Mouse (Mus musculus): ENCODE results near the gene Frat1. TPM values are rescaled to one million over a fixed set of nuclear protein-coding genes. Genes with fewer than 3 reads are reported as not detected.
A peak's percentile ranks its signal among the peaks of the same experiment; 100 is the strongest.

Frat1 gene
- total and polyA plus RNA-seq, 3 experiments: 1.3 to 3.9 (median 2.5) TPM

DNA sequence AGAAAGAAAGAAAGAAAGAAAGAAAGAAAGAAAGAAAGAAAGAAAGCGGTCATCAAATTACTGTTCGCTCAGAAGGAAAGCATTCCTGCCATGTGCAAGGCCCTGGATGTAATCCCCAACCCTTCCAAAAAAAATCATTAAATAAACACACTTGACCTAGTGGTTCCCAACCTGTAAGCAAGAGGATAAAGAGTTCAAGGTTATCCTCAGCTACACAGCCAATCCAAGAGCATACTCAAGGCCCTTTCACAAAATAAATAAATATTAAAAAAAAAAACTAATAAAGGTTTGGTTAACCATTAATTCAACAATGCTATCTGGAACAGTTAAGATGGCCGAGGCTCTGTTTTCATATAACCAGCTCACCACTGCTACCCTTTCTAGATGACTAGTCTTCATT is 829 bp upstream of the Frat1 start:
- H3K36me3 ChIP-seq (ENCODE audit: control insufficient read depth, insufficient read depth, low read length): no peaks in the 10 kb centered on the region

DNA sequence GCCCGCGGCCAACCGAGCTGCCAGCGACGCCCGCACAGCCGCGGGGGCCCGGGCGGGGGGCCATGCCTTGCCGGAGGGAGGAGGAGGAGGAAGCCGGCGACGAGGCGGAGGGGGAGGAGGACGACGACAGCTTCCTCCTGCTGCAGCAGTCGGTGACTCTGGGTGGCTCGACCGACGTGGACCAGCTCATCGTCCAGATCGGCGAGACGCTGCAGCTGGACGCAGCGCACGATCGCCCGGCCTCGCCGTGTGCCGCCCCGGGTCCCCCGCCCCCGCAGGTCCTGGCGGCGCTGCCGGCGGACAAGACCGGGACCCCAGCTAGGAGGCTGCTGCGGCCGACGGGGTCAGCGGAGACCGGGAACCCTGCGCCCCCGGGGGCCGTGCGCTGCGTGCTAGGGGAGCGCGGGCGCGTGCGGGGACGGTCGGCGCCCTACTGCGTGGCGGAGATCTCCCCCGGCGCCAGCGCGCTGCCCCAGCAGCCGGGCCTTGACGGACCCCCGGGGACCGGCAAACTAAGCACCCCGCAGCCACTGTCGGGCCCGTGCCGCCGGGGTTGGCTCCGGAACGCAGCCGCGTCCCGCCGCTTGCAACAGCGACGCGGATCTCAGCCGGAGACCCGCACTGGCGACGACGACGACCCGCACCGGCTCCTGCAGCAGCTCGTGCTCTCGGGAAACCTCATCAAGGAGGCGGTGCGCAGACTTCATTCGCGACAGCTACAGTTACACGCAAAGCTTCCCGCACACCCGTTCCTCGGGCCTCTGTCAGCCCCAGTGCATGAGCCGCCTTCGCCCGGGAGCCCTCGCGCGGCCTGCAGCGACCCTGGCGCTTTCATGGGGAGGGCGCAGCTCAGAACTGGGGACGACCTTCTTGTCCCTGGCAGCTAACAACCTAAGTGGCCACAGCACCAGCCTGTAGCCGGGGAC is 599 bp downstream of the Frat1 start:
- TF ChIP-seq POLR2A (IDR thresholded peaks at IDR 0.05; ENCODE audit: insufficient read depth, low read depth, low read length) (no peak), CTCF (IDR thresholded peaks at IDR 0.05) (peak; percentile 34)
- Histone ChIP-seq H3K79me2 (replicated peaks; ENCODE audit: control insufficient read depth, insufficient read depth, low read length) (no peaks in the 10 kb centered on the region), H3K27me3 (ENCODE audit: control insufficient read depth, insufficient read depth, low read length) (no peaks in the 10 kb centered on the region), H3K9ac (ENCODE audit: low read depth, low read length) (peak overlapping the region; percentile 76), H3K4me3 (peak overlapping the region; percentile 82), H3K27ac (peak overlapping the region; percentile 99), H3K4me1 (ENCODE audit: control insufficient read depth, insufficient read depth, low read length) (peaks cover 8% of the 10 kb centered on the region), H3K36me3 (ENCODE audit: control insufficient read depth, insufficient read depth, low read length) (no peaks in the 10 kb centered on the region)
- under 1% methylated on average over 110 of the region's 112 CpGs for WGBS
- intact Hi-C loops (cut with DNase I): no loop called here
- peak; percentile 66 to 67 for DNase-seq

More for the DNA sequence above, 829 bp upstream of the Frat1 start:
- H3K9ac ChIP-seq (ENCODE audit: low read depth, low read length): no peak overlapping the region
- WGBS: 83% methylated on average over 3 of the region's 3 CpGs
- peak overlapping the region; percentile 82; the same call in 1 of the 2 replicates for H3K4me3 ChIP-seq
- DNase-seq: no peak
- peaks cover 8% of the 10 kb centered on the region for H3K4me1 ChIP-seq (ENCODE audit: control insufficient read depth, insufficient read depth, low read length)
- no peak for TF ChIP-seq CTCF (IDR thresholded peaks at IDR 0.05)
- TF ChIP-seq POLR2A (IDR thresholded peaks at IDR 0.05; ENCODE audit: insufficient read depth, low read depth, low read length): no peak
- 0 out of 2 replicates have a peak overlapping the region, but pooled peaks have one; percentile 24 for H3K27ac ChIP-seq
- no peaks in the 10 kb centered on the region for H3K79me2 ChIP-seq (replicated peaks; ENCODE audit: control insufficient read depth, insufficient read depth, low read length)
- no peaks in the 10 kb centered on the region for H3K27me3 ChIP-seq (ENCODE audit: control insufficient read depth, insufficient read depth, low read length)
- intact Hi-C loops (cut with DNase I): loop anchor here (1.0 to 2.0 kb wide), 2 partner anchors 19 to 26 kb away; partner anchors contain the start of genes Arhgap19 and Frat2

DNA sequence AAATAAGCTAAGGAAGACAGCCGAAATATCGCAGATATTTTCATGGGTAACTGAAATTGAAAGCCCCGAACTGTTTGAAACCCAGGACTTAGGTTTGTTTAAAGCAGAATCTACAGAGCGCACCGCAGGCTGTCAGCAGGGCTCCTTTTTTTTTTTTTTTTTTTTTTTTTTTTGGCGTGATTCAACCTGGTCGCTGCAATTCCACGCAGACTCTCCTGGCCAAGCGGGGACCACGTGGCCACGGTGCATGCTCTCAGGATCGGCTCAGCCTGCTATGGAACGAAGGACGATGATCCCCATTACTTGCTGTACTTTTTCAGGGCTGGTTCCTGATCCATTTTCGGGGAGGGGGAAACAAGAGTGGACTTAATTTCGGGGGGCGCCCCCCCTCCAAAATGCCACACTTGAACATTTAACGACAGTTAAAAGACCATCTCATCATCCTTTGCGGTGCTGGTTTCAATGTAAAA is 1.4 kb downstream of the Frat1 start:
- Histone ChIP-seq H3K36me3 (ENCODE audit: control insufficient read depth, insufficient read depth, low read length) (no peaks in the 10 kb centered on the region), H3K27ac (peak overlapping the region; percentile 99), H3K4me1 (ENCODE audit: control insufficient read depth, insufficient read depth, low read length) (peaks cover 8% of the 10 kb centered on the region), H3K79me2 (replicated peaks; ENCODE audit: control insufficient read depth, insufficient read depth, low read length) (no peaks in the 10 kb centered on the region), H3K27me3 (ENCODE audit: control insufficient read depth, insufficient read depth, low read length) (no peaks in the 10 kb centered on the region), H3K4me3 (peak overlapping the region; percentile 82), H3K9ac (ENCODE audit: low read depth, low read length) (peak overlapping the region; percentile 76)
- intact Hi-C loops (cut with DNase I): no loop called here
- WGBS: 6% methylated on average over 19 of the region's 19 CpGs
- no peak for TF ChIP-seq POLR2A (IDR thresholded peaks at IDR 0.05; ENCODE audit: insufficient read depth, low read depth, low read length)
- no peak for TF ChIP-seq CTCF (IDR thresholded peaks at IDR 0.05)
- TF ChIP-seq EP300 (IDR thresholded peaks at IDR 0.05; ENCODE audit: insufficient read depth, low read depth, low read length): no peak
- DNase-seq: no peak

DNA sequence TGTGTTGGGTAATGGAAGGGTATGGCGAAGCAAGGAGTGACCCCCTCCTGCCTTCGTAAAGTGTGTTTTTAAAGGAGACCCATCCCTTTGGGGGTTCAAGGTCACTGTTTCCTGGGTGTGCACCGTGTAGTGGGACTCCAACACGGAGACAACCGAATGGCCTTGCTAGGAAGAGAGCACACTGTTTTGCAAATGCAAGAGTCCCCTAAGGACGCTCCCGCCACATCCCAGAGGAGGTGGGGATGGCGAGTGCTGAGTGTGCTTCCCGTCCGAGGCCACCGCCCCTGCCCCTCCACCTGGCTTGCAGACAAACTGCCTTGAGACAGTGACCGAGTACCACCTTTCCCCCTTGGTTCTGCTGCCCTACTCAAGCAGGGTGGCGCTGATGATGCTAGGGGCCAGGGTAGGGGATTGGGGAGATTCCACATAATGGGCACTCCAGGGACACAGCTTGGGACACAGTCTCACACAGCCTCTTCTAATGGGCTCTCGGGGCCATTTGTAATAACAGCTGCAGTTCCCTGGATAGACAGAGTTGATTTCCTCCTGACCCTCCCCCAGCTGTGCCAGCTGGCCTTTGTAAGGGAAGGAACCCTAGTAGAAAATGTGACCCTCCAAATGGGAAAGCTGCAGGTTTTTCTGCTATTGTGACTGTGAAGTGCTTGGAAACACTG is 2.1 kb downstream of the Frat1 start:
- intact Hi-C loops (cut with DNase I): no loop called here
- H3K27ac ChIP-seq: no peak overlapping the region
- H3K9ac ChIP-seq (ENCODE audit: low read depth, low read length): no peak overlapping the region
- H3K79me2 ChIP-seq (replicated peaks; ENCODE audit: control insufficient read depth, insufficient read depth, low read length): no peaks in the 10 kb centered on the region
- no peaks in the 10 kb centered on the region for H3K27me3 ChIP-seq (ENCODE audit: control insufficient read depth, insufficient read depth, low read length)
- peak in 1 of 2 experiments; percentile 24 for DNase-seq
- no peak overlapping the region for H3K4me3 ChIP-seq
- H3K36me3 ChIP-seq (ENCODE audit: control insufficient read depth, insufficient read depth, low read length): no peaks in the 10 kb centered on the region
- H3K4me1 ChIP-seq (ENCODE audit: control insufficient read depth, insufficient read depth, low read length): peaks cover 8% of the 10 kb centered on the region
- no peak for TF ChIP-seq POLR2A (IDR thresholded peaks at IDR 0.05; ENCODE audit: insufficient read depth, low read depth, low read length)
- TF ChIP-seq CTCF (IDR thresholded peaks at IDR 0.05): no peak
- no peak for TF ChIP-seq EP300 (IDR thresholded peaks at IDR 0.05; ENCODE audit: insufficient read depth, low read depth, low read length)
- 56% methylated on average over 14 of the region's 14 CpGs for WGBS

DNA sequence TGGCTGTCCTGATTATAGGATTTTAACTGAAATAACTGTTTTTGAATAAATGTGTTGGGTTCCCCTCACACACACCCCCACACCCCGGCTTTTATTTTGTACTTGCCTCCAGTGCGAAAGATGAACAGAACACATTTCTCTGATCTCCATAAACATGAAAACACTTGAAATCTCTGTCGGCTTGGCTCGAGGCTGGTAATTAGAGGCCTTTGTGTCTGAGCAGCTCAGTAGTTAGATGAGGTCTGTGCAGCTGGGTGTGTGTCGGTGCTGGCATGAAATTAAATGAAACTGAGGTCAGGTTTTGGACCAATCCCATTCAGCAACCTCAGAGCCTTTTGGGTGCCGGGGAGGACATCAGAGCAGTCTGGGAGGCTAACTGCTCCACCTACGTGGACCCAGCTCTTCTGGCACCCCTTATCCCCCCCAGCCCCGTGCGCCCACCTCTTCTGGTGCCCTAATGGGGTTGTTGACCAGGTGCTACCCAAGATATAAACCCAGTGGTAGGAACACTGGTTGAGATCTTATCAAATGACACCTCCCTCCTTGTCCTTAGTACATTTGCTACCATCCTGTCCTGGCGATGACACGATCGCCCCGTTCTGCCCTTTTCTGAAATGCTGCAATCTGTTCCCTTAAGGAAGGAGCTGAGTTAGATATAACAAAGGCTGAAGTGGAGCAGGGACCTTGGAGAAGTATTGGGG is 2.9 kb downstream of the Frat1 start:
- 86% methylated on average over 13 of the region's 13 CpGs for WGBS
- Histone ChIP-seq H3K9ac (ENCODE audit: low read depth, low read length) (no peak overlapping the region), H3K36me3 (ENCODE audit: control insufficient read depth, insufficient read depth, low read length) (no peaks in the 10 kb centered on the region), H3K4me3 (no peak overlapping the region), H3K4me1 (ENCODE audit: control insufficient read depth, insufficient read depth, low read length) (peaks cover 8% of the 10 kb centered on the region), H3K27me3 (ENCODE audit: control insufficient read depth, insufficient read depth, low read length) (no peaks in the 10 kb centered on the region), H3K79me2 (replicated peaks; ENCODE audit: control insufficient read depth, insufficient read depth, low read length) (no peaks in the 10 kb centered on the region), H3K27ac (no peak overlapping the region)
- intact Hi-C loops (cut with DNase I): no loop called here
- TF ChIP-seq POLR2A (IDR thresholded peaks at IDR 0.05; ENCODE audit: insufficient read depth, low read depth, low read length): no peak
- no peak for TF ChIP-seq EP300 (IDR thresholded peaks at IDR 0.05; ENCODE audit: insufficient read depth, low read depth, low read length)
- TF ChIP-seq CTCF (IDR thresholded peaks at IDR 0.05): no peak
- DNase-seq: no peak

Data from heart, adult 2 months (tissue).